Mouse (Mus musculus): Measurements from ENCODE around the gene Nmt1. TPM values are rescaled to one million over a fixed set of nuclear protein-coding genes. Genes with fewer than 3 reads are reported as not detected.
A peak's percentile ranks its signal among the peaks of the same experiment; 100 is the strongest.

Gene Nmt1
- total RNA-seq (2012; rRNA removed) (84.5 and 93.2 TPM in 2 replicates), total RNA-seq (2014; rRNA removed) (108 and 115 TPM in 2 replicates), polyA plus RNA-seq (2012; ENCODE audit: insufficient read length, low read depth) (205 and 208 TPM in 2 replicates)

- H3K27me3 ChIP-seq (replicated peaks) = no peaks in the 10 kb centered on the region
- H3K27ac ChIP-seq (ENCODE audit: insufficient read depth, low read depth) = peak within 1 kb of the TSS; percentile 91
- H3K79me2 ChIP-seq (replicated peaks; ENCODE audit: control insufficient read depth, extremely low read depth, insufficient read depth, poor library complexity, severe bottlenecking) = peaks cover 67% of the 10 kb centered on the region
- H3K4me1 ChIP-seq (ENCODE audit: control insufficient read depth in 1 of 2, insufficient read depth in 2 of 2) = peaks cover 8 to 57% of the 10 kb centered on the region in 2 experiments
- TF ChIP-seq IRF4 (IDR thresholded peaks at IDR 0.05; ENCODE audit: low read depth, low read length) = peak; percentile 42
- peak; percentile 97 for TF ChIP-seq CHD2 (IDR thresholded peaks at IDR 0.05; ENCODE audit: low read length)
- TF ChIP-seq GABPA (IDR thresholded peaks at IDR 0.05; ENCODE audit: insufficient replicate concordance, low read depth, low read length) = peak; percentile 86; the same call in 1 of the 2 replicates
- no peak for TF ChIP-seq EP300 (IDR thresholded peaks at IDR 0.05; ENCODE audit: low read length)
- TF ChIP-seq SIN3A (IDR thresholded peaks at IDR 0.05; ENCODE audit: low read length) = peak; percentile 69; the same call in 1 of the 2 replicates
- peak; percentile 81; the same call in 1 of the 2 replicates for TF ChIP-seq E2F4 (IDR thresholded peaks at IDR 0.05; ENCODE audit: insufficient replicate concordance, low read depth, low read length)
- peak; percentile 10; the same call in 1 of the 2 replicates for TF ChIP-seq MEF2A (IDR thresholded peaks at IDR 0.05; ENCODE audit: borderline replicate concordance, low read depth, low read length)
- no peak; the same call in 1 of the 2 replicates for TF ChIP-seq MAZ (IDR thresholded peaks at IDR 0.05; ENCODE audit: low read depth, low read length)
- peak; percentile 24; the same call in 1 of the 2 replicates for TF ChIP-seq UBTF (IDR thresholded peaks at IDR 0.05; ENCODE audit: low read depth, low read length)
- no peak for TF ChIP-seq PAX5 (IDR thresholded peaks at IDR 0.05; ENCODE audit: low read length)
- peak; percentile 76 for TF ChIP-seq ZMIZ1 (IDR thresholded peaks at IDR 0.05; ENCODE audit: low read depth, low read length)
- TF ChIP-seq ZKSCAN1 (IDR thresholded peaks at IDR 0.05; ENCODE audit: borderline replicate concordance, low read depth, low read length) = no peak
- no peak for TF ChIP-seq MAFK (IDR thresholded peaks at IDR 0.05; ENCODE audit: insufficient replicate concordance, low read length)
- no peak; the same call in 1 of the 2 replicates for TF ChIP-seq MXI1 (IDR thresholded peaks at IDR 0.05; ENCODE audit: low read depth, low read length)
- no peak for TF ChIP-seq BHLHE40 (IDR thresholded peaks at IDR 0.05; ENCODE audit: low read depth, low read length)
- no peak for TF ChIP-seq CHD1 (IDR thresholded peaks at IDR 0.05; ENCODE audit: low read depth, low read length)
- TF ChIP-seq ETS1 (conservative IDR thresholded peaks at IDR 0.05; ENCODE audit: low read depth, low read length) = no peak
- TF ChIP-seq NRF1 (IDR thresholded peaks at IDR 0.05; ENCODE audit: low read depth, low read length) = peak; percentile 74
- no peak for TF ChIP-seq USF2 (conservative IDR thresholded peaks at IDR 0.05; ENCODE audit: low read depth, low read length)
- TF ChIP-seq ELF1 (IDR thresholded peaks at IDR 0.05; ENCODE audit: low read depth, low read length) = peak; percentile 99
- peak; percentile 100 for TF ChIP-seq KAT2A (IDR thresholded peaks at IDR 0.05; ENCODE audit: insufficient replicate concordance, low read length)
- no peak for TF ChIP-seq RCOR1 (conservative IDR thresholded peaks at IDR 0.05; ENCODE audit: low read depth, low read length)
- TF ChIP-seq ZC3H11A (IDR thresholded peaks at IDR 0.05; ENCODE audit: low read depth, low read length) = no peak
- peak; percentile 53; the same call in 1 of the 2 replicates for TF ChIP-seq MAX (IDR thresholded peaks at IDR 0.05; ENCODE audit: low read length)
- peak; percentile 10; the same call in 1 of the 2 replicates for TF ChIP-seq MYC (IDR thresholded peaks at IDR 0.05; ENCODE audit: low read depth, low read length)
- no peak for TF ChIP-seq SMC3 (IDR thresholded peaks at IDR 0.05; ENCODE audit: low read depth, low read length)
- TF ChIP-seq RAD21 (IDR thresholded peaks at IDR 0.05; ENCODE audit: low read depth, low read length) = no peak
- peak; percentile 88; the same call in 1 of the 2 replicates for TF ChIP-seq POLR2AphosphoS2 (IDR thresholded peaks at IDR 0.05; ENCODE audit: low read depth, low read length)
- TF ChIP-seq POLR2A (IDR thresholded peaks at IDR 0.05; ENCODE audit: low read depth, low read length) = peak; percentile 92
- TF ChIP-seq CTCF (conservative IDR thresholded peaks at IDR 0.05 in 1 of 2, IDR thresholded peaks at IDR 0.05 in 1 of 2; ENCODE audit: low read depth in 2 of 2, low read length in 2 of 2) = no peak
- TF ChIP-seq JUND (conservative IDR thresholded peaks at IDR 0.05; ENCODE audit: low read depth, low read length) = no peak
- TF ChIP-seq ZNF384 (IDR thresholded peaks at IDR 0.05; ENCODE audit: low read depth, low read length) = peak; percentile 45; the same call in 1 of the 2 replicates
- TF ChIP-seq NELFE (IDR thresholded peaks at IDR 0.05; ENCODE audit: low read depth, low read length) = peak; percentile 85
- no peak for TF ChIP-seq JUN (IDR thresholded peaks at IDR 0.05; ENCODE audit: insufficient read depth, low read depth, low read length)
- TF ChIP-seq TCF12 (IDR thresholded peaks at IDR 0.05; ENCODE audit: low read depth, low read length) = peak; percentile 100
- peak; percentile 95 for TF ChIP-seq HCFC1 (IDR thresholded peaks at IDR 0.05; ENCODE audit: low read depth, low read length)
- peak; percentile 95 for TF ChIP-seq TBP (conservative IDR thresholded peaks at IDR 0.05; ENCODE audit: low read depth, low read length)
- TF ChIP-seq USF1 (IDR thresholded peaks at IDR 0.05; ENCODE audit: low read depth, low read length) = no peak
- dilution Hi-C loops (cut with MboI; ENCODE audit: extremely low pct_ligation_motif_present, extremely low pct_unique_long_range_greater_than_20kb, low sequenced_read_pairs) = no loop called here
- H3K4me3 ChIP-seq (replicated peaks in 1 of 3; ENCODE audit: low read depth in 2 of 3, low read length in 2 of 3, poor library complexity in 1 of 3) = peak within 1 kb of the TSS; percentile 57 to 98 (median 86)
- H3K36me3 ChIP-seq (replicated peaks in 1 of 2; ENCODE audit: control insufficient read depth in 1 of 2, insufficient read depth in 1 of 2, low read length in 1 of 2) = peaks cover 20 to 55% of the 10 kb centered on the region in 2 experiments
- peak within 1 kb of the TSS; percentile 95 for H3K9ac ChIP-seq (ENCODE audit: insufficient read depth, low read depth)
- no peaks in the 10 kb centered on the region for H3K9me3 ChIP-seq (replicated peaks; ENCODE audit: low read length)
- peak; percentile 100 for DNase-seq (ENCODE audit: extremely low read depth)
- peak within 1 kb of the TSS; percentile 98 for H3K4me2 ChIP-seq (ENCODE audit: insufficient read depth, low read depth, poor library complexity, severe bottlenecking)
- in situ Hi-C loops (cut with MboI; ENCODE audit: low pct_ligation_motif_present, low pct_unique_long_range_greater_than_20kb, low sequenced_read_pairs) = no loop called here
Measured at GRCm38 (mm10) chr11:103028176-103028891, at the start of gene Nmt1, which contains the start of gene Dcakd. Nmt1 (plus strand) TSS chr11:103028190. Dcakd (minus strand) TSS chr11:103028333.
